Mouse (Mus musculus) myocyte (in vitro differentiated cells): Measurements from ENCODE around the gene Ptpn22. TPM values are rescaled to one million over a fixed set of nuclear protein-coding genes. Genes with fewer than 3 reads are reported as not detected.
"Not testable (repeated sequence)": the region's sequence is repeated elsewhere in the genome, so short reads cannot be mapped to it uniquely, and the experiment has no call there.

Experiments
- H3K27me3 ChIP-seq: one replicate; pipeline ENCODE4 v1.6.1; 2011; ENCODE audit not compliant: control insufficient read depth, insufficient read depth, insufficient read length
- H3K36me3 ChIP-seq: one replicate; pipeline ENCODE4 v1.6.1; 2011; ENCODE audit not compliant: control insufficient read depth, insufficient read depth
- H3K4me2 ChIP-seq: one replicate; pipeline ENCODE4 v1.6.1; 2011; ENCODE audit warnings: low read depth, control low read depth
- H3K4me3 ChIP-seq: one replicate; pipeline ENCODE4 v1.5.1; 2011; ENCODE audit warnings: mild to moderate bottlenecking, control low read depth, moderate library complexity
- H3K79me2 ChIP-seq: one replicate; pipeline ENCODE4 v1.6.1; 2011; ENCODE audit not compliant: control insufficient read depth, insufficient read depth
- H3ac ChIP-seq: one replicate; pipeline ENCODE4 v1.6.1; 2011; ENCODE audit not compliant: control insufficient read depth, insufficient read length
- CEBPB ChIP-seq: IDR thresholded peaks from 2 replicates; pipeline ENCODE4 v1.6.1; 2011; ENCODE audit warnings: mild to moderate bottlenecking, moderate library complexity; ENCODE audit not compliant: poor library complexity, insufficient read depth, severe bottlenecking
- E2F4 ChIP-seq: IDR thresholded peaks from one replicate; pipeline ENCODE4 v1.6.1; 2011; ENCODE audit warnings: mild to moderate bottlenecking, control low read depth, moderate library complexity; ENCODE audit not compliant: insufficient read depth
- MAX ChIP-seq: IDR thresholded peaks from one replicate; pipeline ENCODE4 v1.6.1; 2011; ENCODE audit warnings: low read depth, mild to moderate bottlenecking, control low read depth
- MYOD1 ChIP-seq, 3 experiments: IDR thresholded peaks; one replicate each; pipeline ENCODE4 v1.6.1; 2011; ENCODE audit warnings: control low read depth in 2 of 3, low read depth in 2 of 3, mild to moderate bottlenecking in 2 of 3, moderate library complexity in 1 of 3; ENCODE audit not compliant: insufficient read length in 2 of 3, control insufficient read depth in 1 of 3
- MYOG ChIP-seq, 3 experiments: IDR thresholded peaks; one replicate each; pipeline ENCODE4 v1.6.1; 2011; ENCODE audit warnings: control low read depth in 2 of 3, low read depth in 2 of 3, mild to moderate bottlenecking in 2 of 3; ENCODE audit not compliant: insufficient read length in 2 of 3, control insufficient read depth in 1 of 3, insufficient read depth in 1 of 3
- POLR2A ChIP-seq: IDR thresholded peaks from one replicate; pipeline ENCODE4 v1.6.1; 2011; ENCODE audit warnings: low read depth, mild to moderate bottlenecking, control low read depth, moderate library complexity; ENCODE audit not compliant: insufficient read length
- POLR2AphosphoS2 ChIP-seq: IDR thresholded peaks from one replicate; pipeline ENCODE4 v1.6.1; 2011; ENCODE audit warnings: low read depth, control low read depth; ENCODE audit not compliant: insufficient read length
- REST ChIP-seq: IDR thresholded peaks from one replicate; pipeline ENCODE4 v1.6.1; 2011; ENCODE audit warnings: mild to moderate bottlenecking, control low read depth, moderate library complexity; ENCODE audit not compliant: insufficient read depth, insufficient read length
- SRF ChIP-seq: IDR thresholded peaks from one replicate; pipeline ENCODE4 v1.6.1; 2011; ENCODE audit warnings: low read depth; ENCODE audit not compliant: control insufficient read depth, insufficient read length
- TCF12 ChIP-seq: IDR thresholded peaks from one replicate; pipeline ENCODE4 v1.6.1; 2011; ENCODE audit warnings: mild to moderate bottlenecking, control low read depth; ENCODE audit not compliant: poor library complexity, insufficient read depth, severe bottlenecking
- TCF3 ChIP-seq: IDR thresholded peaks from one replicate; pipeline ENCODE4 v1.6.1; 2011; ENCODE audit warnings: low read depth, control low read depth; ENCODE audit not compliant: insufficient read length
- USF1 ChIP-seq: IDR thresholded peaks from one replicate; pipeline ENCODE4 v1.6.1; 2011; ENCODE audit warnings: low read depth, mild to moderate bottlenecking, control low read depth, moderate library complexity
- polyA plus RNA-seq: library from polyadenylated mRNA; unstranded; fragments of >200 nt; fragmentation: generic; extraction: Trizol; gene quantifications from one replicate; pipeline ENCODE4 v1.2.1, GENCODE M21; 2012; ENCODE audit warnings: missing spikeins

The Ptpn22 gene
- polyA plus RNA-seq, 1 experiment: 5.3 TPM

- H3K36me3 ChIP-seq: no peaks in the 10 kb centered on the region
- H3K27me3 ChIP-seq: no peaks in the 10 kb centered on the region
- no peaks in the 10 kb centered on the region for H3K79me2 ChIP-seq
- no peak overlapping the region for H3ac ChIP-seq
- no peak overlapping the region for H3K4me3 ChIP-seq
- H3K4me2 ChIP-seq: no peak overlapping the region
- no peak for TF ChIP-seq MYOG (IDR thresholded peaks at IDR 0.05; ENCODE audit: control insufficient read depth in 1 of 3, insufficient read depth in 1 of 3, insufficient read length in 2 of 3, low read depth in 2 of 3)
- TF ChIP-seq USF1: no peak
- no peak for TF ChIP-seq POLR2AphosphoS2
- TF ChIP-seq MYOD1 (IDR thresholded peaks at IDR 0.05; ENCODE audit: control insufficient read depth in 1 of 3, insufficient read length in 2 of 3, low read depth in 2 of 3): no peak
- TF ChIP-seq E2F4: no peak
- no peak for TF ChIP-seq POLR2A
- no peak for TF ChIP-seq TCF3
- no peak for TF ChIP-seq MAX
- TF ChIP-seq TCF12: no peak
- no peak for TF ChIP-seq SRF
- no peak for TF ChIP-seq CEBPB
- TF ChIP-seq REST: no peak
Observed at GRCm38 (mm10) chr3:103829036-103829435, 30.6 kb upstream of the Ptpn22 start.

GRCm38 (mm10) chr3:103830681-103831080, 28.9 kb upstream of the Ptpn22 start:
- H3K4me3 ChIP-seq, H3K27me3 ChIP-seq, H3K79me2 ChIP-seq, H3K4me2 ChIP-seq, H3ac ChIP-seq, H3K36me3 ChIP-seq: not testable (repeated sequence)

- no peak for TF ChIP-seq REST
- no peak for TF ChIP-seq TCF3
- no peak for TF ChIP-seq POLR2AphosphoS2
- no peak for TF ChIP-seq CEBPB
- no peak for TF ChIP-seq POLR2A
- TF ChIP-seq SRF: no peak
- TF ChIP-seq TCF12: no peak
- TF ChIP-seq E2F4: no peak
- TF ChIP-seq MAX: no peak
- TF ChIP-seq MYOD1 (IDR thresholded peaks at IDR 0.05; ENCODE audit: control insufficient read depth in 1 of 3, insufficient read length in 2 of 3, low read depth in 2 of 3): no peak
- TF ChIP-seq USF1: no peak
- no peak for TF ChIP-seq MYOG (IDR thresholded peaks at IDR 0.05; ENCODE audit: control insufficient read depth in 1 of 3, insufficient read depth in 1 of 3, insufficient read length in 2 of 3, low read depth in 2 of 3)
- Histone ChIP-seq H3K27me3 (no peaks in the 10 kb centered on the region), H3ac (no peak overlapping the region), H3K36me3 (no peaks in the 10 kb centered on the region), H3K4me2 (no peak overlapping the region), H3K4me3 (no peak overlapping the region), H3K79me2 (no peaks in the 10 kb centered on the region)
Observed at GRCm38 (mm10) chr3:103831146-103831545, 28.4 kb upstream of the Ptpn22 start.

- Histone ChIP-seq H3K36me3 (no peaks in the 10 kb centered on the region), H3K4me2 (no peak within 1 kb of the TSS), H3K4me3 (no peak within 1 kb of the TSS), H3K79me2 (no peaks in the 10 kb centered on the region), H3ac (no peak within 1 kb of the TSS), H3K27me3 (no peaks in the 10 kb centered on the region)
- TF ChIP-seq MYOG (IDR thresholded peaks at IDR 0.05; ENCODE audit: control insufficient read depth in 1 of 3, insufficient read depth in 1 of 3, insufficient read length in 2 of 3, low read depth in 2 of 3) (no peak), POLR2A (no peak), USF1 (no peak), MYOD1 (IDR thresholded peaks at IDR 0.05; ENCODE audit: control insufficient read depth in 1 of 3, insufficient read length in 2 of 3, low read depth in 2 of 3) (no peak), CEBPB (no peak), REST (no peak), E2F4 (no peak), TCF12 (no peak), POLR2AphosphoS2 (no peak), MAX (no peak)
Observed at GRCm38 (mm10) chr3:103832426-103832825, 27.2 kb upstream of the Ptpn22 start, which contains the start of gene Bcl2l15. Gene Bcl2l15 (plus strand): TSS chr3:103832601.

GRCm38 (mm10) chr3:103834001-103834400, 25.6 kb upstream of the Ptpn22 start:
- no peak overlapping the region for H3K4me2 ChIP-seq
- no peaks in the 10 kb centered on the region for H3K27me3 ChIP-seq
- no peaks in the 10 kb centered on the region for H3K36me3 ChIP-seq
- H3K4me3 ChIP-seq: no peak overlapping the region
- no peak overlapping the region for H3ac ChIP-seq
- TF ChIP-seq POLR2AphosphoS2: no peak
- no peak for TF ChIP-seq MYOG (IDR thresholded peaks at IDR 0.05; ENCODE audit: control insufficient read depth in 1 of 3, insufficient read depth in 1 of 3, insufficient read length in 2 of 3, low read depth in 2 of 3)
- no peak for TF ChIP-seq TCF3
- no peak for TF ChIP-seq POLR2A
- no peak for TF ChIP-seq SRF
- no peak for TF ChIP-seq REST
- TF ChIP-seq MAX: no peak
- TF ChIP-seq MYOD1 (IDR thresholded peaks at IDR 0.05; ENCODE audit: control insufficient read depth in 1 of 3, insufficient read length in 2 of 3, low read depth in 2 of 3): no peak
- no peak for TF ChIP-seq USF1
- no peak for TF ChIP-seq E2F4
- TF ChIP-seq CEBPB: no peak
- TF ChIP-seq TCF12: no peak
- no peaks in the 10 kb centered on the region for H3K79me2 ChIP-seq
